Mouse (Mus musculus) neural tube, embryonic 12.5 days (tissue): ENCODE results near the gene Pald1. TPM values are rescaled to one million over a fixed set of nuclear protein-coding genes. Genes with fewer than 3 reads are reported as not detected.

ENCODE experiments used
- ATAC-seq: fragments of 200-750 bp; cut with Nextera tagmentation; 2 replicates; pipeline ENCODE4 v1.8.0; 2017; ENCODE audit warnings: low read depth, mild to moderate bottlenecking, moderate TSS enrichment, moderate library complexity; ENCODE audit not compliant: low FRiP score
- H3K27ac ChIP-seq: fragments of 300-500 bp; sonication (generic); 2 replicates; pipeline ENCODE4 v1.5.1; 2016
- H3K27me3 ChIP-seq: fragments of 300-500 bp; sonication (generic); replicated peaks from 2 replicates; pipeline ENCODE4 v1.6.1; 2016; ENCODE audit warnings: mild to moderate bottlenecking
- H3K36me3 ChIP-seq: fragments of 300-500 bp; sonication (generic); 2 replicates; pipeline ENCODE4 v1.6.1; 2016; ENCODE audit warnings: mild to moderate bottlenecking
- H3K4me1 ChIP-seq: fragments of 300-500 bp; sonication (generic); 2 replicates; pipeline ENCODE4 v1.6.1; 2016
- H3K4me2 ChIP-seq: fragments of 300-500 bp; sonication (generic); replicated peaks from 2 replicates; pipeline ENCODE4 v1.6.1; 2016; ENCODE audit warnings: mild to moderate bottlenecking
- H3K4me3 ChIP-seq: fragments of 300-500 bp; sonication (generic); 2 replicates; pipeline ENCODE4 v1.5.1; 2016
- H3K9ac ChIP-seq: fragments of 300-500 bp; sonication (generic); 2 replicates; pipeline ENCODE4 v1.6.1; 2016; ENCODE audit warnings: mild to moderate bottlenecking
- H3K9me3 ChIP-seq: fragments of 300-500 bp; sonication (generic); 2 replicates; pipeline ENCODE4 v1.6.1; 2016; ENCODE audit warnings: mild to moderate bottlenecking
- WGBS: fragments of 180-500 bp; shearing (Covaris S2); methylation state at CpG from one replicate; pipeline ENCODE4 v1.1.7; 2016; 5-methylcytosine and 5-hydroxymethylcytosine counted together
- polyA plus RNA-seq: library from polyadenylated mRNA; unstranded; fragments of >200 nt; fragmentation: Nextera tagmentation; extraction: Ambion mirVana; gene quantifications from 2 replicates; pipeline ENCODE4 v1.2.1, GENCODE M21; 2016

Pald1 gene
- polyA plus RNA-seq, 1 experiment from 2014 or later = 32.8 TPM

DNA sequence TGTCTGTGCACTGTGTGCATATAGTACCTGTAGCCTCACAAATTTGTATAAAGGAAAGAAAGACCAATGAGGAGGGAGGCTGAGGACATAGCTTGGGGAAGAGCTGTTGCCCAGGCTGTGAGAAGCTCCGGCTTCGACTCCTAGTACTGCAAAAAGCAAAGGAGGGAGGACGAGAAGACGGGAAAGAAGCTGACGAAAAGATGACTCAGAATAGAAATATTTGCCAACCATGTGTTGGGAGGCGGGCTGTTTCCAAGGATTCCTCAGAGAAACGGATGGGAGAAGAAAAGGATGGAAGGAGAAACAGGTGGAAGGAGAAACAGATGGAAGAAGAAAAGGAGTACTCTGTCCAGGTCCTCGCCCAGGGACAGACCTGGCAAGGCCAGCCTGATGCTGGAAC is 89.1 kb downstream of the Pald1 start:
- Histone ChIP-seq H3K9me3 (no peaks in the 10 kb centered on the region), H3K9ac (no peak overlapping the region), H3K4me3 (no peak overlapping the region), H3K27me3 (no peaks in the 10 kb centered on the region), H3K4me1 (no peaks in the 10 kb centered on the region), H3K27ac (no peak overlapping the region), H3K4me2 (no peak overlapping the region), H3K36me3 (no peaks in the 10 kb centered on the region)
- 90% methylated on average over 8 of the region's 8 CpGs for WGBS
- ATAC-seq = no peak

DNA sequence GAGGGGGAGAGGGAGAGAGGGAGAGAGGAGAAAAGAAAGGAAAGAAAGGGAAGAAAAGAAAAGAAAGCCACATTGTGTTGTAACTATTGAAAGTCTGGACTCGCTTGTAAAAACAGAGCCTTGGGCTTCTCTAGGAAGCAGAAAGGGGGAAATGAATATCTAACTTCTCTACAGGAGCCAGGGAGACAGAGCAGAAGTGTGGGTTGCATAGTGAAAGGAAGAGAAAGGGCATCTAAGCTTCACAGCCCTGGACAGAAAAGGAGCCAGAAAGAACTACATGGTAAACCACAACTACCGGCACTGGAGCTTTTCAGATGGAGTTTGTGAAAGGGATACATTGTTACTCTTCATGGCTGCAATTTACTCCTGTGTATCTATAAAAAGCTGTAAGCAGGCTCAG is 92.9 kb downstream of the Pald1 start:
- H3K9ac ChIP-seq = no peak overlapping the region
- H3K36me3 ChIP-seq = no peaks in the 10 kb centered on the region
- H3K27me3 ChIP-seq = no peaks in the 10 kb centered on the region
- H3K27ac ChIP-seq = no peak overlapping the region
- H3K4me3 ChIP-seq = no peak overlapping the region
- no peak for ATAC-seq
- no peaks in the 10 kb centered on the region for H3K9me3 ChIP-seq
- WGBS = 19% methylated on average over 2 of the region's 2 CpGs
- no peaks in the 10 kb centered on the region for H3K4me1 ChIP-seq
- no peak overlapping the region for H3K4me2 ChIP-seq

DNA sequence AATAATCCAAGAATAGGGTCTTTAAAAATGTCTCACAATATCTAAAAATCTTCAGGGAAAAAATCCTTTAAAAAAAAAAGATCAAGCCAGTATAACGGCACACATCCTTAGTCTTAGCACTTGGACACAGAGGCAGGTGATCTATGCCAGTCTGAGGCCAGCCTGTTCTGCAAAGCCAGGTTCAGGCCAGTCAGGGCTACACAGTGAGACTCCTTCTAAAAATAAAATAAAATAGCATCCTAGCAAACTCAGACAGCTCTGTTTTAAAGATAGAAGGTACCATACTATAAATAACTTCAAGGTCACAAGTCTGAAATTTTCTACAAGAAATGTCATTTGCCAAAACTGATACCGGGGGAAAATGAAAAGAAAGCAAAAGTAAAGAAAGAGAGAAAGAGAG is 93.3 kb downstream of the Pald1 start:
- Histone ChIP-seq H3K36me3 (no peaks in the 10 kb centered on the region), H3K4me2 (no peak overlapping the region), H3K27ac (no peak overlapping the region), H3K4me1 (no peaks in the 10 kb centered on the region), H3K9ac (no peak overlapping the region), H3K27me3 (no peaks in the 10 kb centered on the region), H3K9me3 (no peaks in the 10 kb centered on the region), H3K4me3 (no peak overlapping the region)
- WGBS = 90% methylated on average over 2 of the region's 2 CpGs
- ATAC-seq = no peak

DNA sequence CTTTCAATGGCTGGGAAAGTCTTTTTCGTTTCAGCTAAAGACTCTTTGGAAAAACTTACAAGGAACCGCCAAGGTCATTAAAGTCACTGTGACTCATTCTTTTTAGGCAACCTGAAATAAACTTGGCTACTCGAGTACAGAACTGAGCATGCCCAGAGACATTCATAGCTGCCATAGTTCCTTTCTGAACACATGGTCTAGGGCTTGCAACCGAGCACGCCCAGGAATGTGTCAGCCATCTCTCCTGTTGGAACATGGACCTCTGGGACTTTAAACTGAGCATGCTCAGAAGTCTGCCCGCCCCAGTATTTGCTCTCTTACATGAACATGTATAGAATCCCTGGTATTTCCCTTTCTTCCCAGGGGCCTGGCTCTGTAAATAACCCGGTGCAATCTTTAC is 97.1 kb downstream of the Pald1 start:
- Histone ChIP-seq H3K4me2 (no peak overlapping the region), H3K27ac (no peak overlapping the region), H3K36me3 (no peaks in the 10 kb centered on the region), H3K27me3 (no peaks in the 10 kb centered on the region), H3K9ac (no peak overlapping the region), H3K9me3 (no peaks in the 10 kb centered on the region), H3K4me3 (no peak overlapping the region), H3K4me1 (no peaks in the 10 kb centered on the region)
- ATAC-seq = no peak
- 71% methylated on average over 7 of the region's 7 CpGs for WGBS

DNA sequence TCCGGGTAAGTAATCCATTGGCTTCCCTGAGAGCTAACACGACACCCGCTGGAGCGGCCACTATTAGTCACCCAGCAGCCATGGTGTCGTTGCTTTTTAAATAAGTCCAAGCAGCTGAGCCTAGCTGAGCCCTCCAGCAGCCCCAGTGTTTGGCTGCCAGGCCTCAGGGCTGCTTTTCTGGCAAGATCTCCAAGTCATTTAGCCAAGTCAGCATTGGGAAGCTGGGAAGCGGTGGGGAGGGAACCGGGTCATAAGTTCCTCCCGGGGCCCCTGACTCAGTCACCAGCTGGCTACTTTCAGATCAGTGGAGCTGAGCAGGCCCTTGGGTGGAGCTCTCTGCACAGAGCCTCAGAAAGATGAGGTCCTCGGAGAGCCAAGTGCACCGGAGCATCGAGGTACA is 98.1 kb downstream of the Pald1 start:
- no peak overlapping the region for H3K4me2 ChIP-seq
- H3K27ac ChIP-seq = no peak overlapping the region
- H3K4me1 ChIP-seq = no peaks in the 10 kb centered on the region
- H3K27me3 ChIP-seq = no peaks in the 10 kb centered on the region
- no peak overlapping the region for H3K4me3 ChIP-seq
- H3K36me3 ChIP-seq = no peaks in the 10 kb centered on the region
- no peaks in the 10 kb centered on the region for H3K9me3 ChIP-seq
- no peak for ATAC-seq
- WGBS = 81% methylated on average over 11 of the region's 11 CpGs
- no peak overlapping the region for H3K9ac ChIP-seq

DNA sequence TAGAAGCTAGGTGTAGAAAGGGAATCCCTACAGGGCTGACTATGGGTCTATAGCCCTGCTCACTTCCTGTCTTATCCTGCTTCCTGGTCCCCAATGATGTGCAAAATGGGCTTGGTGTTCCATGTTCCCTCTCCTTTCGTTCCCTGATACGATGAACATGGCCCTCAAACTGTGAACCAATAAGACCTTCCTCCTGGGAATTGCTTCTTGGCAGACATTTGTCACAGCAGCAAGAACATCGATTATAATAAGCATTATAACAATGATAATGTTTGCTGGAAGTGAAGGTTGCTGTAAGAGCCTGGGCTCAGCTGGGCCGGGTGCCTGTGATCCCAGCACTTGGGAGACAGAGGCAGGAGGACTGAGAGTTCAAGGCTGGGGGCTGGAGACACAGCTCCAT is 99.0 kb downstream of the Pald1 start:
- H3K4me1 ChIP-seq = no peaks in the 10 kb centered on the region
- H3K4me2 ChIP-seq = no peak overlapping the region
- H3K9me3 ChIP-seq = no peaks in the 10 kb centered on the region
- no peak overlapping the region for H3K27ac ChIP-seq
- WGBS = 92% methylated on average over 4 of the region's 4 CpGs
- no peak overlapping the region for H3K4me3 ChIP-seq
- no peak for ATAC-seq
- no peaks in the 10 kb centered on the region for H3K36me3 ChIP-seq
- no peaks in the 10 kb centered on the region for H3K27me3 ChIP-seq
- H3K9ac ChIP-seq = no peak overlapping the region

DNA sequence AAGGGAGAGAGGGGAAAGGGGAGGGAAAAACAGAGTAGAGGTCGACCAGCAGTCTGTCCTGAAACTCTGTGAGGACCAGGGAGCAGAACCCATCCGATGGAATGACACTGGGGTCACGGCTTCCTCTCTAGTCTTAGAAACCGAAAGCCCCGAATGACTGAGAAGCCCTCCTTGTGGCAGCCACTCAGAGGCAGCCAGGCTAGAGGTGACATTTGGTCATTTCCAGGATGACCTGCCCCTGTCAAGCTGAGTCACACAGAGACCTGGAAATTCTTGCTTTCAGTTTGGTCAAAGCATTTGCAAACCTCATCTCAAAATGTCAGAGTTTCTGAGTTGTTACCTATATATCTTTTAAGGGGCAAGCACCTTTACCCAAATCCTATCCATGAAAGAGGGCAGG is 102.2 kb downstream of the Pald1 start:
- no peak overlapping the region for H3K9ac ChIP-seq
- H3K36me3 ChIP-seq = no peaks in the 10 kb centered on the region
- ATAC-seq = no peak
- H3K4me3 ChIP-seq = no peak overlapping the region
- no peaks in the 10 kb centered on the region for H3K27me3 ChIP-seq
- H3K4me1 ChIP-seq = no peaks in the 10 kb centered on the region
- 83% methylated on average over 5 of the region's 5 CpGs for WGBS
- H3K9me3 ChIP-seq = no peaks in the 10 kb centered on the region
- H3K4me2 ChIP-seq = no peak overlapping the region
- no peak overlapping the region for H3K27ac ChIP-seq

DNA sequence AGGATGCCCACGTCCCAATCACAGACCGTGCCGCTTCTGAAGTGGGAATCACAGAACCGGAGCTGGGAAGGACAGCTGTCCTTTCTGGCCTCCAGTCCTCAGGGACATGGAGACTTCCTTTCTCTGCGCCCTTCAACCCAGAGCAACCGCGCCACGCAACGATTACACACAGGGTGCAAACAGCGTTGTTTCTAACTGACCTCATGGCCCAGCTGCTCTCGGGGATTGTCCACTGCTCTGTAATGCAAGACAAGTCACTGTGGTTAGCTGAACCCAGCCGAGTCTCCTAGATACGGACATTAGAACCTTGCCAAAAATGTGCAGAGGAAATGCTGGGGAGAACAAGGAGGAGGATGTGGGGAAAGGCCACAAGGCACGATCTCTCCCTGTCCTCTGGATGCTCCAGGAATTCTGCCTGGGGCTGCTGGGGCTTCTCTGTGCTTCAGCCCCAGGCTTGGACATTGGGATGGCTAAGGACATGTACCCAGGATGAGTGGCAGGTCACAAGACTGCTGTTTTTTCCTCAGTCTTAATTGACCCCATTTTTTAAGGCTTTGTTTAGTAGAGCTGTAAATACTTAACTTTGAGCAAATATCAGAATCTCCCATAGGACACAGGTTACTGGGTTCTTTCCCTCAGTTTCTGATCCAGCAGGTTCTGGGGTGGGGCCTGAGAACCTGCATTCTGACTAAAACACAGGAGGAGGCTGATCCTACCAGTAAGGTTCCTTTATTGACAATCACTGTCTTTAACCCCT is 105.2 kb downstream of the Pald1 start:
- no peak overlapping the region for H3K4me2 ChIP-seq
- H3K27me3 ChIP-seq = peaks cover 13% of the 10 kb centered on the region
- 68% methylated on average over 14 of the region's 14 CpGs for WGBS
- H3K27ac ChIP-seq = no peak overlapping the region
- no peaks in the 10 kb centered on the region for H3K9me3 ChIP-seq
- ATAC-seq = no peak
- H3K36me3 ChIP-seq = no peaks in the 10 kb centered on the region
- no peak overlapping the region for H3K9ac ChIP-seq
- no peak overlapping the region for H3K4me3 ChIP-seq
- peaks cover 6% of the 10 kb centered on the region; the same call in 1 of the 2 replicates for H3K4me1 ChIP-seq

DNA sequence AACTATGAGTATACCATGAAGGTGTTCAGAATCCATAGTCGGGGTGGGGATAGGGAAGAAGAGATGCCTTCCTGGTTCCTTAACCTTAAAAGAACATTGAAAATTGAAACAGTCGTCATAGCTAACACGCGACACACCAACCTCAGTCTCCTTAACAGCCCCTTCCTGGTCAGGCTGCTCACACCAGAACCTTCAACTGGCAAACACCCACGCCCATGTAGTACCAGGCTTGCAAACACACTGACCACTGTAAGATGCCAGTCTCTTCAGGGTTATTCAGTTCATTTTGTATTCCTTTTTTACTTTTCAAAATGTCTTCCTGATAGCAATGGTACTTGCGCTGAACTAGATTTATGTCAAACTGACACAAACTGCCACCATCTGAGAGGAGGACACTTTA is 106.3 kb downstream of the Pald1 start:
- no peak overlapping the region for H3K4me3 ChIP-seq
- no peak overlapping the region for H3K9ac ChIP-seq
- no peaks in the 10 kb centered on the region for H3K9me3 ChIP-seq
- no peaks in the 10 kb centered on the region for H3K36me3 ChIP-seq
- ATAC-seq = no peak
- H3K4me2 ChIP-seq = no peak overlapping the region
- WGBS = 92% methylated on average over 6 of the region's 6 CpGs
- H3K27ac ChIP-seq = no peak overlapping the region
- H3K4me1 ChIP-seq = peaks cover 12% of the 10 kb centered on the region; the same call in 1 of the 2 replicates
- peaks cover 24% of the 10 kb centered on the region for H3K27me3 ChIP-seq

DNA sequence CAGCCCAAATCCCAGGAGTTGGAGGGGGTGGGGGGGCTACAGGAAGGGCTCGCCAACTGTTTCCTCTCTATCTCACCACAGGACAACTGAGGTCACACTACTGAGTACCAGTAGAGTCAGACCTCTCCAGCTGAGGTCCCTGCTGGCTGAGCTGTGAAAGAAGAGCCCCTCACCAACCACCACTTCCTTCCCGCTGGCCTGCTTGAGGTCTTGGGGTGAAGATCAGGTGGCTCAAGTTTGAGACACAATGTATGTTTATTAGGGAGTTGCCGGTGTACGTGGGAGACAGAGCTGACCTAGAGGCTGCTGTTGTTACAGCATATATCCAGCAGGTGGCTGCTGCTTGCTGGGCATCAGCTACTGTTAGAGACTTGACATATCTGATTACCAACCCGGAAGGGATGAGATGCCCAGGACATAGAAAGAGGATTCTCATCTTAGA is 107.6 kb downstream of the Pald1 start:
- H3K36me3 ChIP-seq = no peaks in the 10 kb centered on the region
- 5% methylated on average over 5 of the region's 5 CpGs for WGBS
- H3K9ac ChIP-seq = no peak overlapping the region
- H3K4me1 ChIP-seq = peaks cover 12% of the 10 kb centered on the region; the same call in 1 of the 2 replicates
- 0 out of 2 replicates have a peak, but pooled peaks have one; percentile 53 for ATAC-seq
- H3K4me3 ChIP-seq = no peak overlapping the region
- H3K27ac ChIP-seq = no peak overlapping the region
- peaks cover 24% of the 10 kb centered on the region for H3K27me3 ChIP-seq
- H3K9me3 ChIP-seq = no peaks in the 10 kb centered on the region
- 0 out of 2 replicates have a peak overlapping the region, but pooled peaks have one; percentile 2 for H3K4me2 ChIP-seq

DNA sequence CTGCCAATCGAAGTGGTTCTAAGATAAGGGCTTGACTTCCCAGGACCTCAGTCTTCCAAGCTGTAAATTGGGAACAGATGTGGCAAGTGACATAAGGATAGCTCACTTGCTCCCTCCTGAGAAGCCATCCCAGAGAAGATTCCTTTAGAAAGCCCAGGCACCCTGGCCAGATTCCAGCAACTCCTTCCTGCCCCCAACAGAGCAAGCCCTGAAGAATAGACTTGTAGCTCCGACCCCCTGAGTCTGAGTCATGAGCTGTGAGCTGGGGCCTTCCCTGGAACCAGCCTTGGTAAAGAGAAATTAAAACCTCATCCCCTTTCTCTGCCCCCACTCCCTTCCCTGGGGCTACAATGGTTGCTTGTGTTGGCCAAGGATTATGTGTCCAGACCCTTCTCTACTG is 108.8 kb downstream of the Pald1 start:
- Histone ChIP-seq H3K27me3 (peaks cover 24% of the 10 kb centered on the region), H3K27ac (no peak overlapping the region)

DNA sequence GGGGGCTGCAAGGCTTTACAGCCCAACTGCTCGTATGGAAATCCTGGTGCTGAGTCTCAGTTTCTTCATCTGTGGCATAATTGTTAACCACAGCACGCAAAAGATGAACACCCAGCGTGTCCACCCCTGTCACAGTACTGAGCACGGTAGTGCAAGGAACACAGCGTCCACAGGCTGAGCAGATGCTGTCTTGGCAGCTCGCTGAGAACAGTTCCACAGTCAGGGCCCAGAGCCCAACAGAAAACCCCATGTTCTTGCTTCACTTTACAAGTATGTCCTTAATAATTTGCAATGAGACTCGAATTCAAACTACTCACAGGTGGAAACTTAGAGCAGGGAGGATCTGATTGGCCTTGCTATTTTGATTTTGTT is 109.5 kb downstream of the Pald1 start:
- Histone ChIP-seq H3K4me3 (peak overlapping the region; percentile 58), H3K36me3 (no peaks in the 10 kb centered on the region), H3K4me1 (peaks cover 12% of the 10 kb centered on the region; the same call in 1 of the 2 replicates), H3K27ac (no peak overlapping the region), H3K27me3 (peaks cover 24% of the 10 kb centered on the region), H3K9me3 (no peaks in the 10 kb centered on the region), H3K4me2 (peak overlapping the region; percentile 95), H3K9ac (no peak overlapping the region)
- 0 out of 2 replicates have a peak, but pooled peaks have one; percentile 17 for ATAC-seq
- 52% methylated on average over 7 of the region's 7 CpGs for WGBS

More for the DNA sequence above, 108.8 kb downstream of the Pald1 start:
- WGBS = 76% methylated on average over 2 of the region's 2 CpGs
- Histone ChIP-seq H3K4me1 (peaks cover 12% of the 10 kb centered on the region; the same call in 1 of the 2 replicates), H3K9me3 (no peaks in the 10 kb centered on the region), H3K36me3 (no peaks in the 10 kb centered on the region), H3K4me3 (no peak overlapping the region), H3K9ac (no peak overlapping the region), H3K4me2 (no peak overlapping the region)
- no peak for ATAC-seq
